Mouse (Mus musculus) stomach, postnatal 0 days (tissue): Measurements from ENCODE around the gene Rabggtb.

Experiments
- CTCF ChIP-seq: IDR thresholded peaks from 2 replicates; pipeline ENCODE4 v1.5.1; 2016; ENCODE audit warnings: antibody characterized with exemption, low read depth, mild to moderate bottlenecking, moderate library complexity
- EP300 ChIP-seq: optimal IDR thresholded peaks from 2 replicates; pipeline ENCODE3; 2016; ENCODE audit warnings: antibody characterized with exemption

DNA sequence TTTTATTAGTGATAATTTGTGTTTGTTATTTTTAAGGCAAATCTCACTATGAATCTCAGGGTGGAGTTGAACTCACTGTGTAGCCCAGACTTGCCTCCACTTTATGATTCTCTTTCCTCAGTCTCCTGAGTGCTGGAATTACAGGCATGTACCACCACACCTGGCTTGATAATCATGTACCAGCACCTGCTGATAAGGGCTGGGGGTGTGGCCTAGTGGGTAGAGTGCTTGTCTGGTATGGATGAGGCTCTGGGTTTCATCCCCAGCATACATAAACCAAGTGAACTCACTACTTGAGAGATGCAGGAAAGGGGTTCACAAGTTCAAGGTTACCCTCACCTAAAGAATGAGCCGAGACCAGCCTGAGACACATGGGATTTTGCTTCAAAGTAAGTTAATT, 10.9 kb downstream of the Rabggtb start:
- no peak for TF ChIP-seq CTCF
- TF ChIP-seq EP300 = no peak
